Mouse (Mus musculus): ENCODE data around the gene Pigf. TPM values are rescaled to one million over a fixed set of nuclear protein-coding genes. Genes with fewer than 3 reads are reported as not detected.

Pigf gene
- polyA plus RNA-seq, 1 experiment from 2014 or later = 31.1 TPM

DNA sequence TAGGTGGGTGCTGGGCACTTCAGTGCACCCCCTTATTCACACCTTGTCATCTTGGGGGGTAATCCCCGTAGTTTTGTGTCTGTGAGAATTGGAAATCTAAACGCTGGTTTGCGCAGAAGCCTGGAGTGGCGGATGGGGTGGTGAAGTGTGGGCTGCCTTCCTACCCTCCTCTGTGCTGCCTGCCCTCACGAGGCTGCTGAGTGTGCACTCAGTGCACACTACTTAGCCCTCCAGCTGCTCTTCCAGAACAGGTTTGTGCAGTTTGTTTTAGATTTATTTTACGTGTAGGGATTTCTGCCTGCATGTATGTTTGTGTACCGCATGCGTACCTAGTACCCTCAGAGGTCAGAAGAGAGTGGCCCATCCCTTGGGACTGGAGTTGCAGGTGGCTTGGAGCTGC is 33.9 kb downstream of the Pigf start:
- 0 out of 2 replicates have a peak, but pooled peaks cover 2% of the 10 kb centered on the region for H3K4me1 ChIP-seq (ENCODE audit: insufficient read depth)
- no peak for TF ChIP-seq CTCF (IDR thresholded peaks at IDR 0.05; ENCODE audit: low read depth)
- H3K4me3 ChIP-seq (ENCODE audit: low read depth, low read length) = no peak overlapping the region
- no peak for DNase-seq
- no peak overlapping the region for H3K9ac ChIP-seq
- 81% methylated on average over 8 of the region's 8 CpGs for WGBS
- H3K4me2 ChIP-seq = no peak overlapping the region
- ATAC-seq (ENCODE audit: insufficient read depth) = no peak
- H3K36me3 ChIP-seq (ENCODE audit: insufficient read depth) = no peaks in the 10 kb centered on the region
- H3K27ac ChIP-seq (ENCODE audit: low read depth) = no peak overlapping the region
- H3K27me3 ChIP-seq (ENCODE audit: insufficient read depth, low read length) = no peaks in the 10 kb centered on the region
- no peaks in the 10 kb centered on the region for H3K9me3 ChIP-seq (ENCODE audit: low read depth, low read length)

DNA sequence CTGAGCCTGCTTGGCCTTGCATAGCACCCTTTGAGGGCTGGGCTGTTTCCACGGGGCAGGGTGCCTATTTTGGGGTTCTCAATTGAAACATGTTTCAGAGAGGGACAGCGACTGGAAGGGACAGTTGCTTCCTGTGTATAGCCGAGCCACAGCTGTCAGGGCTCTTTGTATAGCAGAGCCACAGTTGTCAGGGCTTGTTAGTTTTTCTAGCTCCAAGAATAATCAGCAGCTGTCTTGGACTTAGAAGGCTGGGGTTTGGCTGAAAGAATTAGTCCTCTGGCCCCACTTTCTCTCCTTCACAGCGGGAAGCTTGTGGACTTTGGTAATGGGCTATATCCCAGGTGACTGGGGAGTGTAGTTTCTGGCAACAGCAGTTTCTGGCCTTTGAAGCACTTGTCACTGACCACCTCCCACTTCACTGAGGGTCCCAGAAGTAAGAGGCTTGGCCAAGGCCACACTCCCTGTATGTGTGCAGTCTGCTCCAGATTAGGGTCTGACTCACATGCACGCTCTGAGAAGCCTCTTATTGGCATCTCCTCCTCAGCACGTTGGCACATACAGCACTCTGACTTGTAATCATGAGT is 36.5 kb downstream of the Pigf start:
- H3K4me3 ChIP-seq (ENCODE audit: low read depth, low read length) = no peak overlapping the region
- H3K27ac ChIP-seq (ENCODE audit: low read depth) = no peak overlapping the region
- no peak for DNase-seq
- H3K27me3 ChIP-seq (ENCODE audit: insufficient read depth, low read length) = no peaks in the 10 kb centered on the region
- H3K9me3 ChIP-seq (ENCODE audit: low read depth, low read length) = no peaks in the 10 kb centered on the region
- H3K4me2 ChIP-seq = no peak overlapping the region
- ATAC-seq (ENCODE audit: insufficient read depth) = no peak
- no peak overlapping the region for H3K9ac ChIP-seq
- no peak for TF ChIP-seq CTCF (IDR thresholded peaks at IDR 0.05; ENCODE audit: low read depth)
- H3K4me1 ChIP-seq (ENCODE audit: insufficient read depth) = 0 out of 2 replicates have a peak, but pooled peaks cover 2% of the 10 kb centered on the region
- 58% methylated on average over 6 of the region's 6 CpGs for WGBS
- 0 out of 2 replicates have a peak, but pooled peaks cover 5% of the 10 kb centered on the region for H3K36me3 ChIP-seq (ENCODE audit: insufficient read depth)

DNA sequence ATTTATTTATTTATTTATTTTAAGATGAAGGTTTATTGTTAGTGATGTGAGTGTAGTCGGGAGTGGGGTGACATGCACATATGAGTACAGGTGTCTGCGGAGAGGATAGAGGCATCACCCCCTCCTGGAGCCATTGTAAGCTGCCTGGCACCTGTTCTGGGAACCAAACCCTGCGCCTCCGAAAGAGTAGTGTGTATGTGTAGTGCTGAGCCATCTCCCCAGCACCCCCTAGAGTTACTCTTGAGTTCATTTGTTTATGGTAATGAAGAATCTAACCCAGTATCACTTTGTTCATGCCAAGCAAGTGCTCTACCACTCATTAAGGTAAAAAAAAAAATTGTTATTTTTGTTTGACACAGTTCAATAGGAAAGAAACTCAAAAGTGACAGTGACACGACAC is 37.0 kb downstream of the Pigf start:
- peaks cover 9% of the 10 kb centered on the region; the same call in 1 of the 2 replicates for H3K36me3 ChIP-seq (ENCODE audit: insufficient read depth)
- no peaks in the 10 kb centered on the region for H3K9me3 ChIP-seq (ENCODE audit: low read depth, low read length)
- 0 out of 2 replicates have a peak, but pooled peaks cover 2% of the 10 kb centered on the region for H3K4me1 ChIP-seq (ENCODE audit: insufficient read depth)
- TF ChIP-seq CTCF (IDR thresholded peaks at IDR 0.05; ENCODE audit: low read depth) = no peak
- no peak overlapping the region for H3K27ac ChIP-seq (ENCODE audit: low read depth)
- H3K4me2 ChIP-seq = no peak overlapping the region
- ATAC-seq (ENCODE audit: insufficient read depth) = no peak; the same call in 1 of the 2 replicates
- WGBS = 80% methylated on average over 5 of the region's 5 CpGs
- no peak overlapping the region for H3K4me3 ChIP-seq (ENCODE audit: low read depth, low read length)
- no peak overlapping the region for H3K9ac ChIP-seq
- H3K27me3 ChIP-seq (ENCODE audit: insufficient read depth, low read length) = no peaks in the 10 kb centered on the region
- no peak for DNase-seq

- Histone ChIP-seq H3K4me3 (ENCODE audit: low read depth, low read length) (no peak overlapping the region), H3K27me3 (ENCODE audit: insufficient read depth, low read length) (no peaks in the 10 kb centered on the region), H3K4me1 (ENCODE audit: insufficient read depth) (0 out of 2 replicates have a peak, but pooled peaks cover 2% of the 10 kb centered on the region), H3K4me2 (peak overlapping the region; percentile 15; the same call in 1 of the 2 replicates), H3K27ac (ENCODE audit: low read depth) (no peak overlapping the region), H3K9me3 (ENCODE audit: low read depth, low read length) (no peaks in the 10 kb centered on the region), H3K9ac (no peak overlapping the region), H3K36me3 (ENCODE audit: insufficient read depth) (peaks cover 17% of the 10 kb centered on the region; the same call in 1 of the 2 replicates)
- 52% methylated on average over 17 of the region's 17 CpGs for WGBS
- no peak for ATAC-seq (ENCODE audit: insufficient read depth)
- DNase-seq = no peak
- TF ChIP-seq CTCF (IDR thresholded peaks at IDR 0.05; ENCODE audit: low read depth) = no peak
These were observed 38.6 kb downstream of the Pigf start for GRCm38 (mm10) chr17:86986449-86987138.

- Histone ChIP-seq H3K4me2 (no peak overlapping the region), H3K4me1 (ENCODE audit: insufficient read depth) (0 out of 2 replicates have a peak, but pooled peaks cover 2% of the 10 kb centered on the region), H3K27ac (ENCODE audit: low read depth) (no peak overlapping the region), H3K36me3 (ENCODE audit: insufficient read depth) (peaks cover 37% of the 10 kb centered on the region; the same call in 1 of the 2 replicates), H3K27me3 (ENCODE audit: insufficient read depth, low read length) (no peaks in the 10 kb centered on the region), H3K9ac (no peak overlapping the region), H3K9me3 (ENCODE audit: low read depth, low read length) (no peaks in the 10 kb centered on the region), H3K4me3 (ENCODE audit: low read depth, low read length) (no peak overlapping the region)
- no peak for DNase-seq
- no peak for TF ChIP-seq CTCF (IDR thresholded peaks at IDR 0.05; ENCODE audit: low read depth)
- ATAC-seq (ENCODE audit: insufficient read depth) = no peak
- WGBS = 56% methylated on average over 9 of the region's 9 CpGs
These were observed 42.7 kb downstream of the Pigf start for GRCm38 (mm10) chr17:86982497-86982896.

GRCm38 (mm10) chr17:86981701-86982100 is 43.5 kb downstream of the Pigf start:
- no peak overlapping the region for H3K27ac ChIP-seq (ENCODE audit: low read depth)
- 93% methylated on average over 2 of the region's 2 CpGs for WGBS
- H3K9me3 ChIP-seq (ENCODE audit: low read depth, low read length) = no peaks in the 10 kb centered on the region
- peaks cover 37% of the 10 kb centered on the region; the same call in 1 of the 2 replicates for H3K36me3 ChIP-seq (ENCODE audit: insufficient read depth)
- no peak for DNase-seq
- H3K27me3 ChIP-seq (ENCODE audit: insufficient read depth, low read length) = no peaks in the 10 kb centered on the region
- H3K9ac ChIP-seq = no peak overlapping the region
- no peak overlapping the region for H3K4me3 ChIP-seq (ENCODE audit: low read depth, low read length)
- ATAC-seq (ENCODE audit: insufficient read depth) = no peak
- no peak overlapping the region for H3K4me2 ChIP-seq
- H3K4me1 ChIP-seq (ENCODE audit: insufficient read depth) = 0 out of 2 replicates have a peak, but pooled peaks cover 1% of the 10 kb centered on the region
- no peak for TF ChIP-seq CTCF (IDR thresholded peaks at IDR 0.05; ENCODE audit: low read depth)

GRCm38 (mm10) chr17:86981205-86981604 is 44.0 kb downstream of the Pigf start:
- no peaks in the 10 kb centered on the region for H3K4me1 ChIP-seq (ENCODE audit: insufficient read depth)
- no peak overlapping the region for H3K9ac ChIP-seq
- H3K27me3 ChIP-seq (ENCODE audit: insufficient read depth, low read length) = no peaks in the 10 kb centered on the region
- H3K27ac ChIP-seq (ENCODE audit: low read depth) = no peak overlapping the region
- no peak for DNase-seq
- no peak for ATAC-seq (ENCODE audit: insufficient read depth)
- no peak overlapping the region for H3K4me3 ChIP-seq (ENCODE audit: low read depth, low read length)
- H3K4me2 ChIP-seq = no peak overlapping the region
- WGBS = 96% methylated on average over 1 of the region's 1 CpGs
- no peaks in the 10 kb centered on the region for H3K9me3 ChIP-seq (ENCODE audit: low read depth, low read length)
- H3K36me3 ChIP-seq (ENCODE audit: insufficient read depth) = peaks cover 41% of the 10 kb centered on the region
- no peak for TF ChIP-seq CTCF (IDR thresholded peaks at IDR 0.05; ENCODE audit: low read depth)
